Mouse (Mus musculus): Measurements from ENCODE around the gene Rnf183.
"Not testable (repeated sequence)": the region's sequence is repeated elsewhere in the genome, so short reads cannot be mapped to it uniquely, and the experiment has no call there.

Gene Rnf183

GRCm38 (mm10) chr4:62435081-62435480, at the start of gene Rnf183:
Gene Rnf183, minus strand, starts transcription at chr4:62435252.
- no peak for DNase-seq (ENCODE audit: extremely low read depth, low read depth)

DNA sequence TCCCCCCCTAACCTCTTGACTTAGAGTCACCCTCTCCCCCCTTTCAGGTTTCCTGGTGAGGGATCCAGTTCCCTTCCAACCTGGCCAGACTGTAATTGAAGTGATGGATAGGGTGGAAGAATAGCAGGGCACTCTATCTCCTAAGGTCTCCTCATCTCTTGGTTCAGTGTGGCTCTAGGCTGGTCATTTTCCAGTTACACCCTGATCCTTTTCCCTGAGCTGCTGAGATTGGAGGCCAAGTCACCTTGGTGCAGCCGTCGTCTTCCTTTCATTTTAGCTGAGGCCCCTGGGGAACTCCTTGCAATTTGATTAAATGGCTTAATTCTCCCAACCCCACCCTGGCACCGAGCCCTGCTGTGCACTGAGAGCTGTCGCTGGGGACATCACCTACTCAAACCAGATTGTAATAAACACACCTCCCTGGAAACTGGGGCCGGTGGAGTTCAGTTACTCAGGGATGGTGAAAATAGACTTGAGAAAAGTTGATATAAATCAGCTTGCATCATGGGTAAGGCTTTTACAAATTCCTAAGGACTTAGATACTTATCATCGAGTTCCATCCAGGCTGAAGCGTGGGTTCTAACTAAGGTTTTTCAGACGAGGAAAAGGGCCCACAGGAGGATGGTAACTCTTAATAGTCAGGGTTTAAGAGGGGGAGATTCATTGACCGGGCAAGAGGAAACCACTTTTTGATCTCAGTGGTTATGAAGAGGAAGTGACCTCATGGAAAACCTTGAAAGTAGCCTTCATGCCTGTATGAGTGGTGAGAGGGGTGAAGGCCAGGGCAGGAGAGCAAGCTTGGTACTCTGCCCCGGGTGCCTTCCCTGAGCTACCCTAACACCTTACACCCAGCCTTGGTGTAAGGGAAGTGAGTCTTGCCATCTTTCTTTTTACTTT, 45.9 kb upstream of the Rnf183 start:
- DNase-seq (ENCODE audit: extremely low read depth, low read depth), result no peak

GRCm38 (mm10) chr4:62479937-62480708, 45.1 kb upstream of the Rnf183 start, which contains the start of gene Bspry:
Gene Bspry, plus strand, starts transcription at chr4:62480053.
- no peak for DNase-seq (ENCODE audit: extremely low read depth, low read depth)

- DNase-seq (ENCODE audit: extremely low read depth, low read depth), result not testable (repeated sequence)
Measured at GRCm38 (mm10) chr4:62479593-62479936, 44.5 kb upstream of the Rnf183 start.

DNA sequence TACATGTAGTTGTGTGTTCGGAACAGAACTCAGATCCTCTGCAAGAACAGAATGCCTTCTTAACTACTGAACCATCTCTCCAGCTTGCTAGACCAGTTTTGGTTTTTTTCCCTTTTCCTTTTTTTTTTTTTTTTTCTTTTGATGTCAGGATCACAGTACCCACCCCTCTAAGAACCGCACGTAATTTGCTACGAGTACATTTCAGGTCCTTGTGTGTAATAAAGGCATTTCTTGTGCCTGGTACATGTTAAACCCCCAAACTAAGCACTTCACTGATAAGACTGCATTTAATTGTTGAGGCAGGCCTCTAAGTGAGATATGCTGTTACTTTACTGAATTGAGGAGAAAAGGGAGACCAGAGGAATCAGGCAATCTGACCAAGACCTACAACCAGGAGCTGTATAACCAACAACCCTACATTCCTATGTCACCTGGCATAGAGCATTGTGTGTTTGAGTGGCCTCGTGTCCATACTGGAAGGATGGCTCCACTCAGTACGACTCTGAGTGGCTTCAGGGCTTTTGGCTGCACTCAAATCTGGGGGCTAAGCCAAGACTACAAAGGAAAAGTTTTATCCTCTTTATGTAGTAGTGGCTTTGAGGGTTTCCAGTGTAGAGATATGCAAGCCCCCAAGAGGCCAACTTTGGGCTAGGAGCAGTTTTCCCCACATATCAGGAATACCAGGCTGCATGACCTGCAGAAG, 42.6 kb upstream of the Rnf183 start:
- DNase-seq (ENCODE audit: extremely low read depth, low read depth), result no peak

GRCm38 (mm10) chr4:62475793-62476192, 40.7 kb upstream of the Rnf183 start:
- DNase-seq (ENCODE audit: extremely low read depth, low read depth), result no peak

DNA sequence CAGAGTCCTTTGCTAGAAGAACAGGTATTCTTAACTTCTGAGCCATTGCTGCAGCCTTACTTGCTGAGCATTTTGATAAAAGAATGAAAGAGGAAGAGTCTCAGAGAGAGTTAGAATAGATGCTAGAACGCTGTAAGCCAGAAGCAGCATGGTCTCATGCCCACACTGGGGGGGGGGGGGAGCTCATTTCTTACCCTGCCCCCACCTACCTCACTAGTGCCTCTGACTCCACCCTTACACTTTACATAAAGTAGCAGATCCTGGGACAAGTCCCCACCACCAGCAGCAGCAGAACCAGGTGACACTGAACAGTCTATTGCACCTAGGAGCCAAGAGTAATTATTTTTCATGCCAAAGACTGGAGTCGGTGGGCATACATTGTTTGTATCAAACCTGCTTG, 40.1 kb upstream of the Rnf183 start:
- no peak for DNase-seq (ENCODE audit: extremely low read depth, low read depth)

GRCm38 (mm10) chr4:62472071-62472470, 37.0 kb upstream of the Rnf183 start:
- no peak for DNase-seq (ENCODE audit: extremely low read depth, low read depth)

DNA sequence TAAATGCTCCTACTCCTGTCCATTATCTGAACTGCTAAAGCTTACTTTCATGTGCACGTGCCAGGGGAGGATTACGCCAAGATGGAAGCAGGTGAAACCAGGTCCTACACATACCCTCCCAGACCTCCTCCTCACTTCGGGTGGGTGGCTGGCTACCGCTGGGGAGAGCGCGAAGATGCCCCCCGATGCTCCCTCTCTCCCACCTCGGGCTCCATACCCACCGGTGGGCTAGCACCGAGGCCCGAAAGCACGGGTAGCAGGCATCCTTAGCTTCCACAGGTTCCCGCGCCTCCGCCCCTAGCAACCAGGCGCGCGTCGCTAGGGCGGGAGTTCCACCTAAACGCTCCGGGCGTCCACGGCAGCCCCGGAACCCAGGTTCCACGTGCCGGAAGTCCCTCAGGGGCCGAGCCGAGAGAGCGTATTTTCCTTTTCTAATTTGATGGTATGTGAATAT, 35.6 kb upstream of the Rnf183 start, which contains the start of gene Wdr31:
TSS of gene Wdr31 (minus strand) at position 299 of the 454 bp plus-strand sequence.
- no peak for DNase-seq (ENCODE audit: extremely low read depth, low read depth)

GRCm38 (mm10) chr4:62468158-62468557, 33.1 kb upstream of the Rnf183 start:
- DNase-seq (ENCODE audit: extremely low read depth, low read depth), result no peak

GRCm38 (mm10) chr4:62463124-62463523, 28.1 kb upstream of the Rnf183 start:
- no peak for DNase-seq (ENCODE audit: extremely low read depth, low read depth)

- DNase-seq (ENCODE audit: extremely low read depth, low read depth), result no peak
Measured at GRCm38 (mm10) chr4:62460348-62460747, 25.3 kb upstream of the Rnf183 start.

- DNase-seq (ENCODE audit: extremely low read depth, low read depth), result no peak
Measured at GRCm38 (mm10) chr4:62459081-62459480, 24.0 kb upstream of the Rnf183 start.

DNA sequence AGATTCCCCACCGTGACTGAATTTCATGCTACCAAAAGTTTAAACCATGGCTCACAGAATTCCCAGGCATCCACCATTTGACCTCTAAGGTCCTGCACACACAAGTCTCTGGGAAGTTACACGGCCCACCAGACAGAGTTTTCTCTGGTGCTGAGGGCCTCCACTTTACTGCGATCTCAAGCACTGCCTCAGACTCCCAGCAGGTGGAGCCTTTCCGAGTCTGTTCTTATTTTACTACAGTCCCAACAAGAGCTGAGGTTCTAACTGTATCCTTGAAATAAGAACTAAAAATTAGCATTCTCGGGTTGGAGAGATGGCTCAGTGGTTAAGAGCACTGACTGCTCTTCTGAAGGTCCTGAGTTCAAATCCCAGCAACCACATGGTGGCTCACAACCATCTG, 19.9 kb upstream of the Rnf183 start:
- peak; percentile 31 for DNase-seq (ENCODE audit: extremely low read depth, low read depth)

DNA sequence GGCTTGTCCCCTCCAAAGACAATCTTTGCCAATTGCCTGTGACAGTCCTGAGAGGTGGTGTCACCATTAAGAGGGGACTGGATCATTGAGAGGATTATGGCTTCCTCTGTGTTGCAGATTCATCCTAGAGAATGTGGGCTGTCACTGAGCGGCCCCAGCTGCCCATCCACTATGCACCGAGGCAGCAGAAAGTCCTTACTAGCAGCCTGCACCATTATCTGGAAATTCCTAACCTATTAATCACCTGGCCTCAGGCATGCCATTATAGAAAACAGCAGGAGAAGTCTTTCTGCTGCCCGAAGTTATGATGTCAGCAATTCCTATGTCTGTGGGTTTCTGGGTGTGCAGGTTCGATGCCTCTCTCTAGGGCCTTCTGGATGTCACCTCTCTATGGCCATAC, 5.9 kb upstream of the Rnf183 start:
- no peak for DNase-seq (ENCODE audit: extremely low read depth, low read depth)

- no peak for DNase-seq (ENCODE audit: extremely low read depth, low read depth)
Measured at GRCm38 (mm10) chr4:62440544-62440943, 5.5 kb upstream of the Rnf183 start.

GRCm38 (mm10) chr4:62439793-62440192, 4.7 kb upstream of the Rnf183 start:
- DNase-seq (ENCODE audit: extremely low read depth, low read depth), result no peak

DNA sequence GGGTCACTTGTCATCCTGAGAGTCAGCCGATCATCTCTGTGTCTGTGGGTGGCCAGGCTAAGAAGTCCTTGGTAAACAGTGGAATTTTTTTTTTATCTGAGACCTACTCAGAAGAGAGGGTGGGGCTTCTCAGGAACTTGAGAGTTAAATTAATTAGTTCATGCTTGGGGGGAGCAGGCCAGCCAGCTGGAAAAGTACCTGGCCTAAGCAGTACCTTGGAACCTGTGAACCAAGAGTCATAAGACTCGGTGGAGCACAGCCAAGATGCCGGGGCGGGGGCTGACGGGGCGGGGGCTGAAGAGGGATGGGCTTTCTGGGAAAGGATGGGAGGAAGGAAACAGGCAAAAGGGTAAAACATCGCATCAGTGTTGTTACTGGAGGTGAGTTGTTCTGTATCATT, 2.8 kb upstream of the Rnf183 start:
- no peak for DNase-seq (ENCODE audit: extremely low read depth, low read depth)

GRCm38 (mm10) chr4:62437256-62437778, 2.3 kb upstream of the Rnf183 start:
- DNase-seq (ENCODE audit: extremely low read depth, low read depth), result no peak

DNA sequence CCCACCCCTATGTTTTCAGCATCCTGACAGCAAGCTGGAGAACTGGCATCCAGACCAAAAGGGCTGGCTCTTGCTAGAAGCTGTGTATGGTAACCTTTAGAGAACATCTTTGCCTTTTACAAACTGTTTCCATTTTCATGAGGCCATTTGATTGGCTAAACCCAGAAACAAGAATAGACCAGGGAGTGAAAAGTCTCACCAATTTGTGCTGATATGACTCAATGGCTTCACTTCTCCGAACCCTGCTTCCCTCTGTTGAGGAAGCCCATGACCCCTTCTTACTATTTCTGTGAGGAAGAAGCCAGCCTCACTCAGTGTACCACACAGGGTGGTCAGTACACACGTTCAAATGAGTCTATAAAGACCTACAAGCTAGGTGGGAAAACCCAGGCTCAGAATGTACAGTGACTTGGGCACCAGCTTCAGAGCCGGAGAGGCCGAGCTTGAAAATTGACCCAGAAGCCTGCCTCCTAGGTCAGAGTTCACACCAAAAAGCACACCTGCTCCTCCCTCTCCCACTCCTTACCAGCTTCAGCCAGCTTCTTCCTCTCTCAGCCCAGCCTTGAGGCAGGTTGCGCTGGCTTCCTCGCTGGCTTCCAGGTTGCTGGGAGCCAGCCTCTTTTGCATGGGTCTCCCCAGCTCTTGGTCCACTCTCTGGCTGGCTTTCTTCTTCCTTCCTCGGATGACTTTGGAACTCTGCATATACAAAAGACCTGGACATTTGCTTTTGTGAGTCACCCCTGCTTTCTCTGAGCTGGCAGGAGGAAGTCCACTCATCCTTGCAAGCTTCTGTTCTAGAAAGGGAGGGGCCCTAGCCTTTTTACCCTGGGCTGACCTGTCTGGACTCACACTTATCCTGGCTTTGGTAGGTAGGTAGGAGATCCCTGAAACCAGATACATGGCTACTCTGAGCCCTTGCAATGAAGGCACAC, 847 bp downstream of the Rnf183 start:
- DNase-seq (ENCODE audit: extremely low read depth, low read depth), result no peak
